In the genomic region with DNA sequence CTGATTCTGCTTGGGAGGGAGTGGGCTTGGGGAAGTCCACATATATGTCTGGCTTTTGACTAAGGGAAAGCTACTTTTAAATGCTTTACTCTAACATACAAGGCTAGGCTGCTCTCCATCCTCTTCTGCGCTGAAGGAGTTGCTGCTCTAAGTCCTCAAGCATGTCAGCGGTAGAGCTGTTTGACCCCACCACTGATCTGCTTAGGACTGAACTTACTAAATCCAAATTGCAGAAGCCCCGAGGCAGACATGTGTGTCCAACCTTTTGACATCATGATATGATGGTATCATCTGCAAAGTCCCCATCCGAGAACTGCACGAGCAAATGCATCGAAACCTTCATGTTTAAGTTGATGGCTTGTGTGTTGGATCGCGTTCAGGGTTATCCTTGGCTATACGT, we compare ENCODE assay signal across 20 mouse cellular contexts. TPM values are rescaled to one million over a fixed set of nuclear protein-coding genes. Genes with fewer than 3 reads are reported as not detected.
DNase-seq lines count a peak whose midpoint lies in the region; ATAC-seq and TF ChIP-seq lines count a peak whose summit lies in the region.
"Had no signal": no experiment of that assay in that cellular context is flagged by ENCODE, and none has a peak within 500 bp of the region (broad histone marks: within the 10 kb centered on the region; RNA-seq: fewer than 3 reads in every experiment).

No protein-coding gene starts in this region.

- ATAC-seq in heart, embryonic 16.5 days (replicated peaks; ENCODE audit: extremely low read depth, insufficient read depth, low FRiP score): no peak
- ATAC-seq: forebrain, embryonic 13.5 days; forebrain, embryonic 16.5 days had no signal

- H3K27ac ChIP-seq in heart, embryonic 16.5 days (ENCODE audit: low read length): peak overlapping the region; percentile 60
- H3K27ac ChIP-seq in thymus, adult 2 months (ENCODE audit: control insufficient read depth, insufficient read depth, low read length): peak overlapping the region; percentile 100
- H3K27ac ChIP-seq: forebrain, embryonic 10.5 days; forebrain, embryonic 13.5 days; heart, embryonic 10.5 days; heart, embryonic 13.5 days; hindbrain, embryonic 12.5 days; hindbrain, embryonic 15.5 days had no signal

- no peaks in the 10 kb centered on the region for H3K36me3 ChIP-seq in heart, embryonic 16.5 days (ENCODE audit: control insufficient read depth, insufficient read depth)
- H3K36me3 ChIP-seq in thymus, adult 2 months (ENCODE audit: control insufficient read depth, insufficient read depth, low read length): no peaks in the 10 kb centered on the region
- peaks cover 1% of the 10 kb centered on the region for H3K36me3 ChIP-seq in splenic B cell, adult 2 months (ENCODE audit: control insufficient read depth, insufficient read depth, low read length, poor library complexity, severe bottlenecking)
- H3K36me3 ChIP-seq: forebrain, embryonic 10.5 days; heart, embryonic 10.5 days; heart, embryonic 13.5 days; hindbrain, embryonic 12.5 days; hindbrain, embryonic 15.5 days had no signal

- peaks cover 16% of the 10 kb centered on the region for H3K27me3 ChIP-seq in heart, embryonic 16.5 days (ENCODE audit: control insufficient read depth, insufficient read depth, low read length)
- no peaks in the 10 kb centered on the region for H3K27me3 ChIP-seq in thymus, adult 2 months (ENCODE audit: control insufficient read depth, insufficient read depth, low read length)
- H3K27me3 ChIP-seq in splenic B cell, adult 2 months (ENCODE audit: control insufficient read depth, insufficient read depth, low read length, poor library complexity, severe bottlenecking): no peaks in the 10 kb centered on the region; the same call in 1 of the 2 replicates

- H3K4me1 ChIP-seq in heart, embryonic 16.5 days (ENCODE audit: control insufficient read depth, insufficient read depth, low read length): peaks cover 2% of the 10 kb centered on the region
- H3K4me1 ChIP-seq in thymus, adult 2 months (replicated peaks; ENCODE audit: control insufficient read depth, insufficient read depth, low read length): peaks cover 70% of the 10 kb centered on the region

- TF ChIP-seq CTCF in thymus, adult 2 months (IDR thresholded peaks at IDR 0.05; ENCODE audit: borderline replicate concordance, control insufficient read depth, extremely low read depth, insufficient read depth, low read length, poor library complexity): no peak

- H3K9me3 ChIP-seq in heart, embryonic 16.5 days (replicated peaks; ENCODE audit: control insufficient read depth, low read length): no peaks in the 10 kb centered on the region
- H3K9me3 ChIP-seq: forebrain, embryonic 10.5 days; forebrain, embryonic 13.5 days; heart, embryonic 10.5 days; heart, embryonic 13.5 days; hindbrain, embryonic 12.5 days; hindbrain, embryonic 15.5 days had no signal

- no peak overlapping the region for H3K4me3 ChIP-seq in heart, embryonic 16.5 days (ENCODE audit: low read length)
- H3K4me3 ChIP-seq in thymus, adult 2 months (ENCODE audit: control insufficient read depth, insufficient read depth, low read length): no peak overlapping the region
- H3K4me3 ChIP-seq: forebrain, embryonic 10.5 days; forebrain, embryonic 13.5 days; heart, embryonic 10.5 days; heart, embryonic 13.5 days; hindbrain, embryonic 12.5 days; hindbrain, embryonic 15.5 days had no signal

- no peak overlapping the region for H3K4me2 ChIP-seq in heart, embryonic 16.5 days (ENCODE audit: low read depth, low read length)
- H3K4me2 ChIP-seq: forebrain, embryonic 13.5 days; heart, embryonic 13.5 days; hindbrain, embryonic 12.5 days; hindbrain, embryonic 15.5 days had no signal

- H3K9ac ChIP-seq in heart, embryonic 16.5 days (ENCODE audit: low read length): no peak overlapping the region
- H3K9ac ChIP-seq: forebrain, embryonic 13.5 days; heart, embryonic 13.5 days; hindbrain, embryonic 12.5 days; hindbrain, embryonic 15.5 days had no signal

- WGBS in heart, embryonic 16.5 days: 76% methylated on average over 9 of the region's 9 CpGs
- 76% methylated on average over 9 of the region's 9 CpGs for WGBS in thymus, adult 2 months

- TF ChIP-seq POLR2A in thymus, adult 2 months (IDR thresholded peaks at IDR 0.05; ENCODE audit: control insufficient read depth, extremely low read depth, insufficient read depth, low read length, poor library complexity): no peak

- no peak for DNase-seq in heart, adult 9 months (ENCODE audit: low spot score in 2 of 2)
- DNase-seq in thymus, adult 2 months: no peak
- no peak for DNase-seq in thymus, postnatal 10 days (ENCODE audit: low spot score in 2 of 2)
- DNase-seq in splenic B cell, adult 2 months (ENCODE audit: low read depth, low spot score): peak; percentile 66
- no peak for DNase-seq in cerebellum, adult 9-11 months
- DNase-seq: adrenal gland, adult 2 months; adrenal gland, postnatal 14 days; cerebellum, adult 11-12 months; cerebellum, adult 8-10 months; cerebellum, postnatal 14 days; gastrocnemius, postnatal 25 days; heart, adult 18-20 months had no signal

RNA-seq across cellular contexts. Expression of a gene that starts 13.7 kb away (rescaled TPM):
- 1.9 and 4.3 TPM in 2 replicates for polyA plus RNA-seq in heart, embryonic 16.5 days (2015; fragmentation: Nextera tagmentation; extraction: Ambion mirVana)
- polyA plus RNA-seq in thymus, adult 2 months (2012; rRNA removed): 6.7 and 6.8 TPM in 2 replicates

RNA-seq across cellular contexts. Expression of a gene that starts 21.1 kb away (rescaled TPM):
- 100 and 115 TPM in 2 replicates for polyA plus RNA-seq in heart, embryonic 16.5 days (2015; fragmentation: Nextera tagmentation; extraction: Ambion mirVana)
- 70.5 and 96.7 TPM in 2 replicates for polyA plus RNA-seq in thymus, adult 2 months (2012; rRNA removed)

RNA-seq across cellular contexts. Expression of a gene that starts 47.6 kb away (rescaled TPM):
- polyA plus RNA-seq in heart, embryonic 16.5 days (2015; fragmentation: Nextera tagmentation; extraction: Ambion mirVana): 34.1 and 41.9 TPM in 2 replicates
- polyA plus RNA-seq in thymus, adult 2 months (2012; rRNA removed): 6.0 and 6.6 TPM in 2 replicates

RNA-seq across cellular contexts. Expression of a gene that starts 59.6 kb away (rescaled TPM):
- polyA plus RNA-seq in heart, embryonic 16.5 days (2015; fragmentation: Nextera tagmentation; extraction: Ambion mirVana): 18.0 and 19.0 TPM in 2 replicates
- polyA plus RNA-seq in thymus, adult 2 months (2012; rRNA removed): 51.8 and 52.5 TPM in 2 replicates
